Mouse (Mus musculus) embryo, embryonic 11.5 days (tissue): Measurements from ENCODE around the gene Rap1gds1.

ENCODE experiments used
- DNase-seq: peaks from one replicate; pipeline ENCODE4 v3.0.0-alpha.2; 2012; ENCODE audit warnings: low read depth, low spot score

Gene Rap1gds1

GRCm38 (mm10) chr3:138877741-138878140 lies 197.3 kb downstream of the Rap1gds1 start:
- no peak for DNase-seq

GRCm38 (mm10) chr3:138876931-138877361 lies 198.1 kb downstream of the Rap1gds1 start:
- no peak for DNase-seq

DNA sequence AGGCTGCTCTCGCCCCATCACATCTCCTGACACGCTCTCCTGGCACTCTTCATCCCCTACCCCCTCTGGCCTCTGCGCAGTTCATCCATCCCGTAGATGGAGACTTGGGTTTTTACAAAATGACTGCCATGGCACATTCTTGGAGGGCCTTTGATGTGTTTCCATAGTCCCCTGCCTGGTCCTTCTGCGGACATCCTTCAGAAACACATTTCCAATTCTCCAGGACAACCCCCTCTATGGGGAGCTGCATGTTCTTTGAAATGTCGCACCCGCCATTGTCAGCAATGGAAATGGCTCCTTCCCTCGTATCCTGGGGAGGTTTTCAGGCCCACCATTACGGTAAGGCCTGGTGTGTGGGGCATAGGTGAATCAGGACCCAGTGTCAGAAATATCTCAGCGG lies 198.6 kb downstream of the Rap1gds1 start:
- DNase-seq: no peak

GRCm38 (mm10) chr3:138875936-138876335 lies 199.1 kb downstream of the Rap1gds1 start:
- DNase-seq: no peak
